Mouse (Mus musculus): ENCODE results near the gene Cacnb1. TPM values are rescaled to one million over a fixed set of nuclear protein-coding genes. Genes with fewer than 3 reads are reported as not detected.

The Cacnb1 gene
- total RNA-seq, 1 experiment = 6.2 TPM

DNA sequence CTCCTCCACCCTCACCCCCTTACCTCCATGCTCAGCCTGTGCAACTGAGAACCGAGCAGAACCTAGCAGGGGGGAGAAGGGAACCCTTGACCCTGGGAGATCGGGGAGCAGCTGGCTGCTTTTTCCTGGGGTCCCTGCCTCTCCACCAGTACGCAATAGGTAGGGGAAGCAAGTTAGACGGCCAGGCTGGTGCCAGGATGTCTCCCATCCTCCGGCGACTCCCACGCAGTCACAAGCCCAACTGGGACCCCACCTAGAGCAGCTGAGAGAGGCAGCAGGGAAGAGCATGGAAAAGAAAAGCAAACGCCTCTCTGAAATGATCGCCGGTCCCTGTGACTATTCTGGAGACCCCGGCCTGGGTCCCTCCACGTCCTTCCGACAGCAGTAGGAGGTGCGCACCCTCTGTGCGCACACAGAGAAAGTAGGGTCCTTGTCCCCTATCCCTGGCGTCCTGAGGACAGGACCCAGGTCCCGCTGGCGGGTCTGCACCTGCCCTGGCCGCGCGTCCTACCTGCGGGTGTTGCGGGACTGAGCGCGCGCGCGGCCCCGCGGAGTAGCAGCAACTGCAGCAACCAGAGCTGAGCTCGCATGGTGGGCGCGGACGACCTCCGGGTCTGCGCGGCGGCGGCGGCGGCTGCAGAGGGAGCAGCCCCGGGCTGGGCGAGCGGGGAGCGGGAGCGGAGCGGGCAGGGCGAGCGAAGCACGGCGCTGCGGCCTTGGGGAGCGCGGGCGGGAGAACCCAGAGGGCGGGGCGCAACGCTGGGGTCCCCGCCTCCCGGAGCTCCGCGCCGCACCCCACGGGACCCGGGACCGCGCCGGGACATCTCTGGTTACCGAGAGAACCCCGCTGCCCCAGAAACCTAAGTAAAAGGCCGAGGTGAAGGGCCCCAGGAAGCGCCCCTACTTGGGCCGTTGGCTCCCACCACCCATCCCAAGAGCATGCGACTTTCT lies 36.8 kb downstream of the Cacnb1 start, which contains the start of gene Plxdc1:
Plxdc1 (minus strand) TSS at position 718 of the 951 bp plus-strand sequence.
- H3K36me3 ChIP-seq (ENCODE audit: control insufficient read depth, insufficient read depth, low read length, poor library complexity, severe bottlenecking) = no peaks in the 10 kb centered on the region

GRCm38 (mm10) chr11:97983983-97984382 lies 38.9 kb downstream of the Cacnb1 start:
- no peak for DNase-seq (ENCODE audit: low read depth, low spot score)
- no peak overlapping the region for H3K4me3 ChIP-seq (ENCODE audit: insufficient read depth in 1 of 2, low read depth in 1 of 2, low read length in 2 of 2, poor library complexity in 1 of 2, severe bottlenecking in 1 of 2)
- TF ChIP-seq ZC3H11A (IDR thresholded peaks at IDR 0.05; ENCODE audit: borderline replicate concordance, low read depth, low read length) (no peak), HCFC1 (IDR thresholded peaks at IDR 0.05; ENCODE audit: borderline replicate concordance, insufficient read depth, low read length) (no peak), ZNF384 (IDR thresholded peaks at IDR 0.05; ENCODE audit: low read depth, low read length) (no peak), CHD2 (IDR thresholded peaks at IDR 0.05; ENCODE audit: low read depth, low read length) (no peak), MAFK (IDR thresholded peaks at IDR 0.05; ENCODE audit: insufficient read depth, low read depth, low read length) (no peak)
- H3K9ac ChIP-seq (ENCODE audit: insufficient read depth, low read depth, low read length, poor library complexity, severe bottlenecking) = no peak overlapping the region
- in situ Hi-C loops (cut with MboI; ENCODE audit: low sequenced_read_pairs in 2 of 2, unreplicated experiment in 2 of 2) = no loop called here
- peak overlapping the region; percentile 56 for H3K27ac ChIP-seq (ENCODE audit: insufficient read depth, low read depth, low read length, poor library complexity, severe bottlenecking)
- no peaks in the 10 kb centered on the region for H3K9me3 ChIP-seq (ENCODE audit: control insufficient read depth, insufficient read depth, low read depth, low read length)
- peaks cover 4 to 22% of the 10 kb centered on the region in 2 experiments; a peak in 3 of 4 replicates for H3K4me1 ChIP-seq (ENCODE audit: control insufficient read depth in 2 of 2, insufficient read depth in 2 of 2, low read length in 2 of 2, poor library complexity in 1 of 2)
- H3K36me3 ChIP-seq (ENCODE audit: control insufficient read depth, insufficient read depth, low read length, poor library complexity, severe bottlenecking) = no peaks in the 10 kb centered on the region

More for the DNA sequence above, 36.8 kb downstream of the Cacnb1 start, which contains the start of gene Plxdc1:
- Histone ChIP-seq H3K4me3 (ENCODE audit: insufficient read depth in 1 of 2, low read depth in 1 of 2, low read length in 2 of 2, poor library complexity in 1 of 2, severe bottlenecking in 1 of 2) (peak within 1 kb of the TSS; percentile 84 to 90), H3K9ac (ENCODE audit: insufficient read depth, low read depth, low read length, poor library complexity, severe bottlenecking) (peak within 1 kb of the TSS; percentile 70), H3K9me3 (ENCODE audit: control insufficient read depth, insufficient read depth, low read depth, low read length) (no peaks in the 10 kb centered on the region), H3K27ac (ENCODE audit: insufficient read depth, low read depth, low read length, poor library complexity, severe bottlenecking) (no peak within 1 kb of the TSS), H3K4me1 (ENCODE audit: control insufficient read depth in 2 of 2, insufficient read depth in 2 of 2, low read length in 2 of 2, poor library complexity in 1 of 2) (peaks cover 0 to 25% of the 10 kb centered on the region in 2 experiments; a peak in 2 of 4 replicates)
- no peak for DNase-seq (ENCODE audit: low read depth, low spot score)
- TF ChIP-seq CHD2 (IDR thresholded peaks at IDR 0.05; ENCODE audit: low read depth, low read length) = no peak
- no peak for TF ChIP-seq MAFK (IDR thresholded peaks at IDR 0.05; ENCODE audit: insufficient read depth, low read depth, low read length)
- no peak for TF ChIP-seq HCFC1 (IDR thresholded peaks at IDR 0.05; ENCODE audit: borderline replicate concordance, insufficient read depth, low read length)
- TF ChIP-seq ZNF384 (IDR thresholded peaks at IDR 0.05; ENCODE audit: low read depth, low read length) = no peak
- no peak for TF ChIP-seq ZC3H11A (IDR thresholded peaks at IDR 0.05; ENCODE audit: borderline replicate concordance, low read depth, low read length)
- in situ Hi-C loops (cut with MboI; ENCODE audit: low sequenced_read_pairs in 2 of 2, unreplicated experiment in 2 of 2) = loop anchor here in 1 of 2 experiments (5.0 kb wide), 1 partner anchor 84 kb away; no protein-coding TSS in a partner anchor

GRCm38 (mm10) chr11:97983506-97983905 lies 39.3 kb downstream of the Cacnb1 start:
- H3K27ac ChIP-seq (ENCODE audit: insufficient read depth, low read depth, low read length, poor library complexity, severe bottlenecking) = peak overlapping the region; percentile 14; the same call in 1 of the 2 replicates
- H3K36me3 ChIP-seq (ENCODE audit: control insufficient read depth, insufficient read depth, low read length, poor library complexity, severe bottlenecking) = no peaks in the 10 kb centered on the region
- DNase-seq (ENCODE audit: low read depth, low spot score) = no peak
- H3K9me3 ChIP-seq (ENCODE audit: control insufficient read depth, insufficient read depth, low read depth, low read length) = no peaks in the 10 kb centered on the region
- H3K4me3 ChIP-seq (ENCODE audit: insufficient read depth in 1 of 2, low read depth in 1 of 2, low read length in 2 of 2, poor library complexity in 1 of 2, severe bottlenecking in 1 of 2) = no peak overlapping the region
- peaks cover 5 to 22% of the 10 kb centered on the region in 2 experiments; a peak in 3 of 4 replicates for H3K4me1 ChIP-seq (ENCODE audit: control insufficient read depth in 2 of 2, insufficient read depth in 2 of 2, low read length in 2 of 2, poor library complexity in 1 of 2)
- in situ Hi-C loops (cut with MboI; ENCODE audit: low sequenced_read_pairs in 2 of 2, unreplicated experiment in 2 of 2) = no loop called here
- no peak for TF ChIP-seq ZC3H11A (IDR thresholded peaks at IDR 0.05; ENCODE audit: borderline replicate concordance, low read depth, low read length)
- no peak for TF ChIP-seq ZNF384 (IDR thresholded peaks at IDR 0.05; ENCODE audit: low read depth, low read length)
- TF ChIP-seq CHD2 (IDR thresholded peaks at IDR 0.05; ENCODE audit: low read depth, low read length) = no peak
- no peak for TF ChIP-seq HCFC1 (IDR thresholded peaks at IDR 0.05; ENCODE audit: borderline replicate concordance, insufficient read depth, low read length)
- no peak for TF ChIP-seq MAFK (IDR thresholded peaks at IDR 0.05; ENCODE audit: insufficient read depth, low read depth, low read length)
- no peak overlapping the region for H3K9ac ChIP-seq (ENCODE audit: insufficient read depth, low read depth, low read length, poor library complexity, severe bottlenecking)

GRCm38 (mm10) chr11:97982721-97983120 lies 40.1 kb downstream of the Cacnb1 start:
- H3K9me3 ChIP-seq (ENCODE audit: control insufficient read depth, insufficient read depth, low read depth, low read length) = no peaks in the 10 kb centered on the region
- peaks cover 6 to 24% of the 10 kb centered on the region in 2 experiments; a peak in 3 of 4 replicates for H3K4me1 ChIP-seq (ENCODE audit: control insufficient read depth in 2 of 2, insufficient read depth in 2 of 2, low read length in 2 of 2, poor library complexity in 1 of 2)
- H3K27ac ChIP-seq (ENCODE audit: insufficient read depth, low read depth, low read length, poor library complexity, severe bottlenecking) = 0 out of 2 replicates have a peak overlapping the region, but pooled peaks have one; percentile 14
- H3K36me3 ChIP-seq (ENCODE audit: control insufficient read depth, insufficient read depth, low read length, poor library complexity, severe bottlenecking) = no peaks in the 10 kb centered on the region
- TF ChIP-seq HCFC1 (IDR thresholded peaks at IDR 0.05; ENCODE audit: borderline replicate concordance, insufficient read depth, low read length) (no peak), MAFK (IDR thresholded peaks at IDR 0.05; ENCODE audit: insufficient read depth, low read depth, low read length) (no peak), CHD2 (IDR thresholded peaks at IDR 0.05; ENCODE audit: low read depth, low read length) (no peak), ZNF384 (IDR thresholded peaks at IDR 0.05; ENCODE audit: low read depth, low read length) (no peak), ZC3H11A (IDR thresholded peaks at IDR 0.05; ENCODE audit: borderline replicate concordance, low read depth, low read length) (no peak)
- H3K9ac ChIP-seq (ENCODE audit: insufficient read depth, low read depth, low read length, poor library complexity, severe bottlenecking) = no peak overlapping the region
- no peak overlapping the region for H3K4me3 ChIP-seq (ENCODE audit: insufficient read depth in 1 of 2, low read depth in 1 of 2, low read length in 2 of 2, poor library complexity in 1 of 2, severe bottlenecking in 1 of 2)
- in situ Hi-C loops (cut with MboI; ENCODE audit: low sequenced_read_pairs in 2 of 2, unreplicated experiment in 2 of 2) = no loop called here
- DNase-seq (ENCODE audit: low read depth, low spot score) = no peak

Data from ES-E14 (cell line).